Mouse (Mus musculus): ENCODE data around the gene Zbtb9. TPM values are rescaled to one million over a fixed set of nuclear protein-coding genes. Genes with fewer than 3 reads are reported as not detected.
A peak's percentile ranks its signal among the peaks of the same experiment; 100 is the strongest.

The Zbtb9 gene
- total and polyA plus RNA-seq, 2 experiments from 2014 or later = 4.0 to 5.4 TPM

DNA sequence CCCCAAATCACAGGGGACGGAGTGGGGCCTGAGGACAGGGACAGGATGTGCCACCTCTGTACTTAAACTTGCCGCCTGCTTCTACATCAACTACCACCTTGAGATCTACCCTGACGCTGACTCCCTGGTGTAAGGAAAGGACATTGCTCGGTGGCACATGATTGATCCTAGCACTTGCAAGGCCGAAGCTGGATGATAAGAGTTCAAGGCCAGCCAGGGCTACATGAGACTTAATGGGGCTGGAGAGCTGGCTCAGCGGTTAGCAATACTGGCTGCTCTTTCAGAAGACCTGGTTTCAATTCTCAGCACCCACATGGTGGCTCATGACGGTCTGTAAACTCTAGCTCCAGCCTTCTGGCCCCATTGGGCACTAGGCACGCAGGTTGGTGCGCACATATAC, 48.8 kb downstream of the Zbtb9 start:
- Histone ChIP-seq H3K9me3 (replicated peaks; ENCODE audit: control insufficient read depth, low read length) (no peaks in the 10 kb centered on the region), H3K27me3 (ENCODE audit: control insufficient read depth, insufficient read depth, low read length) (no peaks in the 10 kb centered on the region), H3K4me1 (ENCODE audit: control insufficient read depth, insufficient read depth) (peaks cover 7% of the 10 kb centered on the region), H3K36me3 (replicated peaks; ENCODE audit: control insufficient read depth, insufficient read depth, low read length) (peaks cover 54% of the 10 kb centered on the region), H3K27ac (ENCODE audit: low read depth) (no peak overlapping the region), H3K4me3 (ENCODE audit: low read depth, low read length) (no peak overlapping the region), H3K9ac (replicated peaks; ENCODE audit: low read depth, low read length) (no peak overlapping the region), H3K4me2 (ENCODE audit: low read depth, low read length) (no peak overlapping the region)
- no peak for TF ChIP-seq EP300 (IDR thresholded peaks at IDR 0.05; ENCODE audit: low read depth)
- TF ChIP-seq CTCF (IDR thresholded peaks at IDR 0.05; ENCODE audit: low read depth) = no peak
- DNase-seq (ENCODE audit: low spot score) (no peak), ATAC-seq (ENCODE audit: insufficient read depth, low read depth) (no peak)
- WGBS = 87% methylated on average over 9 of the region's 9 CpGs

DNA sequence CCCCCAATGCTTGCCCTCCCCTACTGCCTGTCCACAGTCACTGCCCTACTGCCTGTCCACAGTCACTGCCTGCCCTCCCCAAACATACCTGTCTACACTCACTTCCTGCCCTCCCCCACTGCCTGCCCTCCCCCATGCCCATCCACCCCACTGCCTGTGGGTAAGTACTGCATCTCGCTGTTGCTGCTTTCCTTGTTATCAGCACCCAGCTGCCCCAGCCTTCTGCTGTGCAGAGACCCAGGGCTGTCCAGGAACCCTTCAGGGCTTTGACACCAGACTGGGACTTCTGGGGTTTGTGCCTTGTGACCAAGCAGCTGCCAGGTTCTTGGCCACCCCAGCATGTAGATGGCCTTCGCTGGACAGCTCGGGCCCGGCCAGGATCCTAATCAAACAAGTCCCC, 50.4 kb downstream of the Zbtb9 start:
- WGBS = 69% methylated on average over 4 of the region's 4 CpGs
- Histone ChIP-seq H3K27me3 (ENCODE audit: control insufficient read depth, insufficient read depth, low read length) (no peaks in the 10 kb centered on the region), H3K4me3 (ENCODE audit: low read depth, low read length) (no peak overlapping the region), H3K36me3 (replicated peaks; ENCODE audit: control insufficient read depth, insufficient read depth, low read length) (peaks cover 54% of the 10 kb centered on the region), H3K4me2 (ENCODE audit: low read depth, low read length) (no peak overlapping the region), H3K9ac (replicated peaks; ENCODE audit: low read depth, low read length) (no peak overlapping the region), H3K27ac (ENCODE audit: low read depth) (no peak overlapping the region), H3K4me1 (ENCODE audit: control insufficient read depth, insufficient read depth) (peaks cover 14% of the 10 kb centered on the region), H3K9me3 (replicated peaks; ENCODE audit: control insufficient read depth, low read length) (no peaks in the 10 kb centered on the region)
- DNase-seq (ENCODE audit: low spot score) = no peak
- TF ChIP-seq EP300 (IDR thresholded peaks at IDR 0.05; ENCODE audit: low read depth) = no peak
- no peak for TF ChIP-seq CTCF (IDR thresholded peaks at IDR 0.05; ENCODE audit: low read depth)
- ATAC-seq (ENCODE audit: insufficient read depth, low read depth) = no peak

DNA sequence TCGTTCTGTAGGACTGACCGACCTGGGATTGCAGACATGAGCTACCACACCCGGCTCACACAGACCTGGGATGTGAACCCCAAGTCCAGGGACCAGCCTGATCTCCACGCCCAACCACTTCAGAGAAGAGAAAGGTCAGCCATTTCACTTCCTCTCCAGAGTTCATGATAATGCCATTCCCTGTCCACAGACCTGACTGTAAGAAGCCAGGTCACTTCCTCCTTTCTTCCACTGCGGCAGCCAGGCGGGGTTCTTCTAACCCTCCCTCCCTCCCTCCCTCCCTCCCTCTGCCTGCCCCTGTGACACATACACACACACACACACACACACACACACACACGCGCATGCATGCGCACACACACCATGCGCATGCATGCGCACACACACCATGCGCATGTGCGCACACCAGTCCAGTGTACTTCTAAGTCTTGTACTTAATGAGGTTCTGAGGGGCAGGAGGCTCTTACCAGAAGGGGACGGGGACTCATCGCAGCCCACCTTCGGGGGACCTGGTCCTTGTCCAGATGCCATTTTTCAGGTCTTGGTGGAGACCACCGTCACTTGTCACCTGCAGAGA, 52.4 kb downstream of the Zbtb9 start:
- Histone ChIP-seq H3K27me3 (ENCODE audit: control insufficient read depth, insufficient read depth, low read length) (no peaks in the 10 kb centered on the region), H3K36me3 (replicated peaks; ENCODE audit: control insufficient read depth, insufficient read depth, low read length) (peaks cover 43% of the 10 kb centered on the region), H3K4me1 (ENCODE audit: control insufficient read depth, insufficient read depth) (peaks cover 9% of the 10 kb centered on the region; the same call in 1 of the 2 replicates), H3K9me3 (replicated peaks; ENCODE audit: control insufficient read depth, low read length) (no peaks in the 10 kb centered on the region), H3K27ac (ENCODE audit: low read depth) (no peak overlapping the region), H3K4me3 (ENCODE audit: low read depth, low read length) (no peak overlapping the region), H3K4me2 (ENCODE audit: low read depth, low read length) (no peak overlapping the region), H3K9ac (replicated peaks; ENCODE audit: low read depth, low read length) (no peak overlapping the region)
- DNase-seq (ENCODE audit: low spot score) = no peak
- no peak for ATAC-seq (ENCODE audit: insufficient read depth, low read depth)
- 91% methylated on average over 17 of the region's 17 CpGs for WGBS
- TF ChIP-seq EP300 (IDR thresholded peaks at IDR 0.05; ENCODE audit: low read depth) (no peak), CTCF (IDR thresholded peaks at IDR 0.05; ENCODE audit: low read depth) (no peak)

- no peaks in the 10 kb centered on the region for H3K9me3 ChIP-seq (replicated peaks; ENCODE audit: control insufficient read depth, low read length)
- H3K9ac ChIP-seq (replicated peaks; ENCODE audit: low read depth, low read length) = no peak overlapping the region
- no peak overlapping the region for H3K4me2 ChIP-seq (ENCODE audit: low read depth, low read length)
- no peak overlapping the region for H3K27ac ChIP-seq (ENCODE audit: low read depth)
- no peaks in the 10 kb centered on the region for H3K27me3 ChIP-seq (ENCODE audit: control insufficient read depth, insufficient read depth, low read length)
- H3K36me3 ChIP-seq (replicated peaks; ENCODE audit: control insufficient read depth, insufficient read depth, low read length) = peaks cover 39% of the 10 kb centered on the region
- ATAC-seq (ENCODE audit: insufficient read depth, low read depth) (no peak), DNase-seq (ENCODE audit: low spot score) (no peak)
- H3K4me3 ChIP-seq (ENCODE audit: low read depth, low read length) = no peak overlapping the region
- no peak for TF ChIP-seq EP300 (IDR thresholded peaks at IDR 0.05; ENCODE audit: low read depth)
- no peak for TF ChIP-seq CTCF (IDR thresholded peaks at IDR 0.05; ENCODE audit: low read depth)
- 100% methylated on average over 3 of the region's 3 CpGs for WGBS
- H3K4me1 ChIP-seq (ENCODE audit: control insufficient read depth, insufficient read depth) = peaks cover 9% of the 10 kb centered on the region; the same call in 1 of the 2 replicates
These were observed 53.0 kb downstream of the Zbtb9 start for GRCm38 (mm10) chr17:27025951-27026350.

- Histone ChIP-seq H3K4me1 (ENCODE audit: control insufficient read depth, insufficient read depth) (peaks cover 15% of the 10 kb centered on the region; the same call in 1 of the 2 replicates), H3K9me3 (replicated peaks; ENCODE audit: control insufficient read depth, low read length) (no peaks in the 10 kb centered on the region), H3K4me2 (ENCODE audit: low read depth, low read length) (peak overlapping the region; percentile 92), H3K27me3 (ENCODE audit: control insufficient read depth, insufficient read depth, low read length) (no peaks in the 10 kb centered on the region), H3K4me3 (ENCODE audit: low read depth, low read length) (peak overlapping the region; percentile 90), H3K27ac (ENCODE audit: low read depth) (peak overlapping the region; percentile 90), H3K9ac (replicated peaks; ENCODE audit: low read depth, low read length) (peak overlapping the region; percentile 97), H3K36me3 (replicated peaks; ENCODE audit: control insufficient read depth, insufficient read depth, low read length) (peaks cover 22% of the 10 kb centered on the region)
- ATAC-seq (ENCODE audit: insufficient read depth, low read depth) = peak; percentile 9; the same call in 1 of the 2 replicates
- no peak for TF ChIP-seq CTCF (IDR thresholded peaks at IDR 0.05; ENCODE audit: low read depth)
- TF ChIP-seq EP300 (IDR thresholded peaks at IDR 0.05; ENCODE audit: low read depth) = no peak
- DNase-seq (ENCODE audit: low spot score) = no peak
- WGBS = 15% methylated on average over 12 of the region's 12 CpGs
These were observed 54.7 kb downstream of the Zbtb9 start for GRCm38 (mm10) chr17:27027460-27028283.
